Mouse (Mus musculus) CH12.LX (cell line): ENCODE results near the gene Cabp1.

ENCODE experiments used
- CTCF ChIP-seq, 2 experiments: IDR thresholded peaks in 1 of 2; conservative IDR thresholded peaks in 1 of 2; 2 replicates each; pipeline ENCODE4 v1.5.1; 2011 to 2012; ENCODE audit warnings: low read depth in 2 of 2, low read length in 2 of 2, improper control_type of control experiment in 1 of 2, inconsistent platforms in 1 of 2, mild to moderate bottlenecking in 1 of 2, moderate library complexity in 1 of 2
- HCFC1 ChIP-seq: IDR thresholded peaks from 2 replicates; pipeline ENCODE4 v1.6.1; 2012; ENCODE audit warnings: low read depth, mild to moderate bottlenecking, inconsistent platforms, low read length, improper control_type of control experiment
- IRF4 ChIP-seq: IDR thresholded peaks from 2 replicates; pipeline ENCODE4 v1.6.1; 2014; ENCODE audit warnings: low read depth, mild to moderate bottlenecking, inconsistent platforms, low read length, improper control_type of control experiment
- JUN ChIP-seq: IDR thresholded peaks from 2 replicates; pipeline ENCODE4 v1.6.1; 2011; ENCODE audit warnings: low read depth, mild to moderate bottlenecking, low read length, improper control_type of control experiment, moderate library complexity; ENCODE audit not compliant: insufficient read depth
- MAX ChIP-seq: IDR thresholded peaks from 2 replicates; pipeline ENCODE4 v1.6.1; 2011; ENCODE audit warnings: low read length, improper control_type of control experiment
- MEF2A ChIP-seq: IDR thresholded peaks from 2 replicates; pipeline ENCODE4 v1.6.1; 2014; ENCODE audit warnings: low read depth, mild to moderate bottlenecking, inconsistent platforms, low read length, improper control_type of control experiment, borderline replicate concordance
- NRF1 ChIP-seq: IDR thresholded peaks from 2 replicates; pipeline ENCODE4 v1.6.1; 2014; ENCODE audit warnings: low read depth, mild to moderate bottlenecking, inconsistent platforms, low read length, improper control_type of control experiment, moderate library complexity
- POLR2A ChIP-seq: IDR thresholded peaks from 2 replicates; pipeline ENCODE4 v1.6.1; 2011; ENCODE audit warnings: low read depth, mild to moderate bottlenecking, improper control_type of control experiment, low read length
- POLR2AphosphoS2 ChIP-seq: IDR thresholded peaks from 2 replicates; pipeline ENCODE4 v1.6.1; 2011; ENCODE audit warnings: low read depth, low read length, improper control_type of control experiment
- SIN3A ChIP-seq: IDR thresholded peaks from 2 replicates; pipeline ENCODE4 v1.6.1; 2012; ENCODE audit warnings: low read length, improper control_type of control experiment, inconsistent platforms
- TBP ChIP-seq: conservative IDR thresholded peaks from 2 replicates; pipeline ENCODE4 v1.6.1; 2011; ENCODE audit warnings: low read depth, low read length, improper control_type of control experiment
- UBTF ChIP-seq: IDR thresholded peaks from 2 replicates; pipeline ENCODE4 v1.6.1; 2012; ENCODE audit warnings: low read depth, mild to moderate bottlenecking, inconsistent platforms, low read length, improper control_type of control experiment, moderate library complexity
- USF1 ChIP-seq: IDR thresholded peaks from 2 replicates; pipeline ENCODE4 v1.6.1; 2014; ENCODE audit warnings: low read depth, mild to moderate bottlenecking, inconsistent platforms, low read length, improper control_type of control experiment
- ZC3H11A ChIP-seq: IDR thresholded peaks from 2 replicates; pipeline ENCODE4 v1.6.1; 2012; ENCODE audit warnings: low read depth, mild to moderate bottlenecking, inconsistent platforms, low read length, improper control_type of control experiment

DNA sequence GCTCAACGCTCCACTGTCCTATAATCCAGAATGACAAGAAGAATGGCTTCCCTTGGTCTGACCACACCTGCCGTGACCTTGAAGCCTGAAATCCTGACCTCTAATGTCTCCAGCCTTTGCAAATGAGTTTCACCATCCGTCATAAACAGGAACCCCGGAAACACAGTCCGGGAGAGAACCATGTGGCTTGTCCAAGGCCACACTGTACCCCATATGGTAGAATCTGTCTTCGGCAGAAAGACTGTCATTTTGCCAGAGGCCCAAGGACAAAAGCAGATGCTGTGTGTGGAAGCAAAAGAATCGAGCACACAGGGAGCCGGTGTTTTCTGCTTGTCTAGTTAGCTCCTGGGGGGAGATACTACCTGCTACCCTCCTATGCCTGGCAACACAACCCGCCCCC is 18.3 kb upstream of the Cabp1 start:
- TF ChIP-seq ZC3H11A (no peak), NRF1 (no peak), IRF4 (no peak), POLR2A (no peak), POLR2AphosphoS2 (no peak), MAX (no peak), CTCF (conservative IDR thresholded peaks at IDR 0.05 in 1 of 2, IDR thresholded peaks at IDR 0.05 in 1 of 2; ENCODE audit: low read depth in 2 of 2, low read length in 2 of 2) (no peak), SIN3A (no peak), MEF2A (no peak), HCFC1 (no peak), UBTF (no peak), TBP (no peak), USF1 (no peak), JUN (no peak)
